Mouse (Mus musculus) C2C12 (cell line): ENCODE results near the gene Slc7a1. TPM values are rescaled to one million over a fixed set of nuclear protein-coding genes. Genes with fewer than 3 reads are reported as not detected.

Experiments used
- H3K27me3 ChIP-seq: one replicate; pipeline ENCODE4 v1.6.1; 2011; ENCODE audit not compliant: control insufficient read depth, insufficient read depth, insufficient read length
- H3K36me3 ChIP-seq: one replicate; pipeline ENCODE4 v1.6.1; 2011; ENCODE audit not compliant: control insufficient read depth, insufficient read depth
- H3K4me3 ChIP-seq: one replicate; pipeline ENCODE4 v1.5.1; 2011; ENCODE audit warnings: mild to moderate bottlenecking, control low read depth; ENCODE audit not compliant: poor library complexity, insufficient read depth, severe bottlenecking
- H3K79me2 ChIP-seq: one replicate; pipeline ENCODE4 v1.6.1; 2011; ENCODE audit not compliant: control insufficient read depth, insufficient read depth
- H3K79me3 ChIP-seq: one replicate; pipeline ENCODE4 v1.6.1; 2011; ENCODE audit warnings: low read depth, control low read depth
- H3ac ChIP-seq: one replicate; pipeline ENCODE3; 2011; ENCODE audit warnings: low read depth; ENCODE audit not compliant: control insufficient read depth, insufficient read length
- CEBPB ChIP-seq: IDR thresholded peaks from one replicate; pipeline ENCODE4 v1.6.1; 2011; ENCODE audit warnings: low read depth, mild to moderate bottlenecking, control low read depth, moderate library complexity
- CTCF ChIP-seq: IDR thresholded peaks from one replicate; pipeline ENCODE4 v1.5.1; 2011; ENCODE audit not compliant: control insufficient read depth, insufficient read depth, insufficient read length
- FOSL1 ChIP-seq: IDR thresholded peaks from one replicate; pipeline ENCODE4 v1.8.0; 2011; ENCODE audit warnings: mild to moderate bottlenecking, low read length; ENCODE audit not compliant: poor library complexity, insufficient read depth, severe bottlenecking
- MAX ChIP-seq: IDR thresholded peaks from one replicate; pipeline ENCODE4 v1.6.1; 2011; ENCODE audit warnings: mild to moderate bottlenecking, control low read depth
- MYOD1 ChIP-seq: IDR thresholded peaks from one replicate; pipeline ENCODE4 v1.6.1; 2011; ENCODE audit warnings: low read depth; ENCODE audit not compliant: control insufficient read depth, insufficient read length
- MYOG ChIP-seq: IDR thresholded peaks from one replicate; pipeline ENCODE4 v1.6.1; 2011; ENCODE audit not compliant: control insufficient read depth, insufficient read length; ENCODE audit errors: extremely low read depth
- USF1 ChIP-seq: IDR thresholded peaks from one replicate; pipeline ENCODE4 v1.6.1; 2011; ENCODE audit warnings: low read depth, mild to moderate bottlenecking, control low read depth, moderate library complexity
- polyA plus RNA-seq: library from polyadenylated mRNA; unstranded; fragments of >200 nt; fragmentation: generic; extraction: Trizol; gene quantifications from one replicate; pipeline ENCODE4 v1.2.1, GENCODE M21; 2012; ENCODE audit warnings: missing spikeins

The Slc7a1 gene
- polyA plus RNA-seq, 1 experiment: 34.6 TPM

DNA sequence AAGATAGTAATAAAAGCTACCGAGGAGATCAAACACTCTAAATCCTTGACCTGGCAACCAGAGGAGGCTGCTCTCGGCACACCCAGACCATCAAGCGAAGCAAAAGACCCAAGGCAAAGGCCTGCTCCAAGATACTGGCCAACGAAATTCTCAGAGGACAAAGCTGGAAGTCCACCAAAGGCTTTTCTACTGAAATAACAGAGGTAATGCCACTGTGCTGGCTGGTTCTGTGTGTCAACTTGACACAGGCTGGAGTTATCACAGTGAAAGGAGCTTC lies 21.5 kb downstream of the Slc7a1 start:
- H3K27me3 ChIP-seq: no peaks in the 10 kb centered on the region
- TF ChIP-seq MAX (no peak), USF1 (no peak), MYOD1 (no peak), FOSL1 (no peak)
- peaks cover 30% of the 10 kb centered on the region for H3K36me3 ChIP-seq
- H3K79me3 ChIP-seq: peaks cover 57% of the 10 kb centered on the region
- H3K79me2 ChIP-seq: peaks cover 84% of the 10 kb centered on the region
- H3ac ChIP-seq: no peak overlapping the region
- H3K4me3 ChIP-seq: no peak overlapping the region

DNA sequence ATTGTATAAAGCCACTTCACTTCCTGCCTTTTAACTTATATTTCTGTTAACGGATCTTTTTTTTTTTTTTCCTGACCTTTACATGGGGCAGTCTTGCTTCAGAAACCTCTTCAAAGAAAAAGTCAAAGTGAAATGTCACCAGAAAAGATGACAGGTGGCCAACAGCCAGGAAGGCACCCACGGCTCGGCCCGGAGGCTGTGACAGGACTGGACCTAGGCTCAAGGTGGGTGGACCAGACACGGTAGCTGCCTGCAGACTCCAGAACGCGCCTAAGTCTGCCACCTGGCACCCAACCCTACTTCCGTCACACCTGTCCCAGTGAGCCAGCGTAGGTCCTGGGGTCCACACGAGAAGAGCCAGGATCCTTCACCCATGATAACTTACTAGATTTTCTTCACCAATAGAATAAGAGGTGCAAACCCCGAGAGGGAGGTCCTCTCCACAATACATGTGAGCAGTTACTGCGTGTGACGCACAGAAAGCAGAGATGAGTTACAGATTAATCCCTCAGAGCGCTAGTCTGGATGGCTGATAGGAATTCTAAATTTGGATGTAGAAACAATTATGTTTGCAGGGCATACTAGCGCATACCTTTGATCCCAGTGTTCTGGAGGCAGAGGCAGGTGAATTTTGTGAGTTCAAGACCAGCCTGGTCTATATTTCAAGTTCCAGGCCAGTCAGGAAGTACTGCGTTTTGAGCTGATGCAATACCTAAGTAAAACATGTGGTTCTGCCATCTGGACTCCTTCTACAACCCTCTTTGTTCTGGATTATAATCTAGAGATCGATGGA lies 22.1 kb downstream of the Slc7a1 start:
- Histone ChIP-seq H3K27me3 (no peaks in the 10 kb centered on the region), H3K79me3 (peaks cover 60% of the 10 kb centered on the region), H3K36me3 (peaks cover 27% of the 10 kb centered on the region), H3K4me3 (no peak overlapping the region), H3ac (no peak overlapping the region), H3K79me2 (peaks cover 84% of the 10 kb centered on the region)
- no peak for TF ChIP-seq MYOG
- no peak for TF ChIP-seq CTCF
- no peak for TF ChIP-seq USF1
- TF ChIP-seq MYOD1: no peak
- no peak for TF ChIP-seq MAX
- TF ChIP-seq FOSL1: no peak
- no peak for TF ChIP-seq CEBPB

DNA sequence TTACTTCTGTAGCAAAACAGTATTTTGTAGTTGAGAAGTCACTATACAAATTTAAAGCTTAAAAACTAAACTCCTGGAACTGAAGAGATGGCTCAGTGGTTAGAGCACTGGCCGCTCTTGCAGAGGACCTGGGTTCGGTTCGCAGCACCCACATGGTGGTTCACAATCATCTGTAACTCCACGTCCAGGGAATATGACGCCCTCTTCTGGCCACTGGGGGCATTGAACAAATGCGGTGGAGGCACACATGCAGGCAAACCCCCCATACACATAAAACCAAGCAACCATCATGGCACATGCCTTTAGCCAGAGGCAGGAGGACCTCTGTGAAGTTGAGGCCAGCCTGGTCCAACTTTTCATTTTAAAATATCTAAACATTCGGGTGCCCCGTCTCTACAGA lies 23.3 kb downstream of the Slc7a1 start:
- H3K79me2 ChIP-seq: peaks cover 84% of the 10 kb centered on the region
- H3K36me3 ChIP-seq: peaks cover 22% of the 10 kb centered on the region
- H3ac ChIP-seq: no peak overlapping the region
- H3K27me3 ChIP-seq: no peaks in the 10 kb centered on the region
- no peak overlapping the region for H3K4me3 ChIP-seq
- TF ChIP-seq CEBPB (no peak), MYOG (no peak), FOSL1 (no peak), MYOD1 (no peak), MAX (no peak), CTCF (no peak), USF1 (no peak)
- H3K79me3 ChIP-seq: peaks cover 60% of the 10 kb centered on the region

- Histone ChIP-seq H3ac (no peak overlapping the region), H3K79me2 (peaks cover 86% of the 10 kb centered on the region), H3K79me3 (peaks cover 64% of the 10 kb centered on the region), H3K36me3 (peaks cover 25% of the 10 kb centered on the region), H3K4me3 (no peak overlapping the region), H3K27me3 (no peaks in the 10 kb centered on the region)
- TF ChIP-seq FOSL1 (no peak), MAX (no peak), CEBPB (no peak), MYOD1 (no peak), CTCF (no peak), USF1 (no peak), MYOG (no peak)
These were observed 24.2 kb downstream of the Slc7a1 start for GRCm38 (mm10) chr5:148375480-148375879.

GRCm38 (mm10) chr5:148373092-148373685 lies 26.5 kb downstream of the Slc7a1 start:
- Histone ChIP-seq H3K4me3 (no peak overlapping the region), H3K27me3 (no peaks in the 10 kb centered on the region), H3K36me3 (peaks cover 25% of the 10 kb centered on the region), H3ac (no peak overlapping the region), H3K79me2 (peaks cover 96% of the 10 kb centered on the region), H3K79me3 (peaks cover 76% of the 10 kb centered on the region)
- TF ChIP-seq CTCF: no peak
- no peak for TF ChIP-seq CEBPB
- TF ChIP-seq MAX: no peak
- TF ChIP-seq USF1: no peak
- TF ChIP-seq FOSL1: no peak
- no peak for TF ChIP-seq MYOD1
- TF ChIP-seq MYOG: no peak
